Mouse (Mus musculus) small intestine, adult 2 months (tissue): ENCODE measurements around the gene Nr5a2.

ENCODE experiments used
- CTCF ChIP-seq: fragments of 200-500 bp; IDR thresholded peaks from 2 replicates; pipeline ENCODE4 v1.5.1; 2012; ENCODE audit warnings: low read depth, mild to moderate bottlenecking, control low read depth, inconsistent platforms, low read length, moderate library complexity, mixed read lengths; ENCODE audit not compliant: insufficient replicate concordance, insufficient read length; ENCODE audit errors: extremely low read depth
- POLR2A ChIP-seq: fragments of 200-500 bp; IDR thresholded peaks from 2 replicates; pipeline ENCODE4 v1.6.1; 2012; ENCODE audit warnings: low read depth, mild to moderate bottlenecking, control low read depth, inconsistent platforms, low read length, moderate library complexity

GRCm38 (mm10) chr1:136840512-136840911 is 119.7 kb downstream of the Nr5a2 start:
- no peak for TF ChIP-seq POLR2A
- no peak for TF ChIP-seq CTCF
